Mouse (Mus musculus) kidney, embryonic 15.5 days (tissue): Measurements from ENCODE around the gene Ocrl. TPM values are rescaled to one million over a fixed set of nuclear protein-coding genes. Genes with fewer than 3 reads are reported as not detected.

Experiments
- ATAC-seq: fragments of 200-750 bp; cut with Nextera tagmentation; replicated peaks from 2 replicates; pipeline ENCODE4 v1.8.0; 2017; ENCODE audit warnings: moderate TSS enrichment; ENCODE audit not compliant: low FRiP score
- H3K27ac ChIP-seq: fragments of 300-500 bp; sonication (generic); 2 replicates; pipeline ENCODE4 v1.5.1; 2015; ENCODE audit warnings: mild to moderate bottlenecking, inconsistent platforms
- H3K27me3 ChIP-seq: fragments of 300-500 bp; sonication (generic); 2 replicates; pipeline ENCODE4 v1.6.1; 2015; ENCODE audit warnings: inconsistent platforms
- H3K36me3 ChIP-seq: fragments of 300-500 bp; sonication (generic); 2 replicates; pipeline ENCODE4 v1.6.1; 2015; ENCODE audit warnings: inconsistent platforms
- H3K4me1 ChIP-seq: fragments of 300-500 bp; sonication (generic); 2 replicates; pipeline ENCODE4 v1.6.1; 2015; ENCODE audit warnings: inconsistent platforms
- H3K4me2 ChIP-seq: fragments of 300-500 bp; sonication (generic); 2 replicates; pipeline ENCODE4 v1.6.1; 2015; ENCODE audit warnings: moderate library complexity, mild to moderate bottlenecking, inconsistent platforms
- H3K4me3 ChIP-seq: fragments of 300-500 bp; sonication (generic); replicated peaks from 2 replicates; pipeline ENCODE4 v1.5.1; 2015; ENCODE audit warnings: mild to moderate bottlenecking, inconsistent platforms
- H3K9ac ChIP-seq: fragments of 300-500 bp; sonication (generic); 2 replicates; pipeline ENCODE4 v1.6.1; 2015; ENCODE audit warnings: mild to moderate bottlenecking, inconsistent platforms
- H3K9me3 ChIP-seq: fragments of 300-500 bp; sonication (generic); replicated peaks from 2 replicates; pipeline ENCODE4 v1.6.1; 2016; ENCODE audit warnings: inconsistent platforms
- WGBS: fragments of 180-500 bp; shearing (Covaris S2); methylation state at CpG from one replicate; pipeline ENCODE4 v1.1.7; 2015; ENCODE audit warnings: mixed read lengths; 5-methylcytosine and 5-hydroxymethylcytosine counted together
- polyA plus RNA-seq: library from polyadenylated mRNA; unstranded; fragments of >200 nt; fragmentation: Nextera tagmentation; extraction: Ambion mirVana; gene quantifications from 2 replicates; pipeline ENCODE4 v1.2.1, GENCODE M21; 2015

Ocrl gene
- polyA plus RNA-seq, 1 experiment from 2014 or later = 21.2 TPM

- Histone ChIP-seq H3K4me2 (no peak overlapping the region), H3K9me3 (no peaks in the 10 kb centered on the region), H3K9ac (no peak overlapping the region), H3K36me3 (peaks cover 20% of the 10 kb centered on the region; the same call in 1 of the 2 replicates), H3K27me3 (no peaks in the 10 kb centered on the region), H3K4me3 (no peak overlapping the region), H3K27ac (no peak overlapping the region), H3K4me1 (no peaks in the 10 kb centered on the region)
- WGBS = 71% methylated on average over 3 of the region's 3 CpGs
- ATAC-seq = no peak
Measured at GRCm38 (mm10) chrX:47927981-47928380, 15.8 kb downstream of the Ocrl start.

GRCm38 (mm10) chrX:47930449-47930848, 18.3 kb downstream of the Ocrl start:
- no peak for ATAC-seq
- no peak overlapping the region for H3K9ac ChIP-seq
- H3K27me3 ChIP-seq = no peaks in the 10 kb centered on the region
- no peak overlapping the region for H3K4me2 ChIP-seq
- WGBS = 79% methylated on average over 3 of the region's 3 CpGs
- peaks cover 27% of the 10 kb centered on the region; the same call in 1 of the 2 replicates for H3K36me3 ChIP-seq
- no peaks in the 10 kb centered on the region for H3K9me3 ChIP-seq
- no peak overlapping the region for H3K27ac ChIP-seq
- H3K4me3 ChIP-seq = no peak overlapping the region
- H3K4me1 ChIP-seq = no peaks in the 10 kb centered on the region

- Histone ChIP-seq H3K4me2 (no peak overlapping the region), H3K36me3 (peaks cover 25% of the 10 kb centered on the region; the same call in 1 of the 2 replicates), H3K9me3 (no peaks in the 10 kb centered on the region), H3K9ac (no peak overlapping the region), H3K27ac (no peak overlapping the region), H3K27me3 (no peaks in the 10 kb centered on the region), H3K4me3 (no peak overlapping the region), H3K4me1 (no peaks in the 10 kb centered on the region)
- ATAC-seq = no peak
- 87% methylated on average over 11 of the region's 11 CpGs for WGBS
Measured at GRCm38 (mm10) chrX:47934352-47934751, 22.2 kb downstream of the Ocrl start.

- Histone ChIP-seq H3K4me2 (no peak overlapping the region), H3K27ac (no peak overlapping the region), H3K9ac (no peak overlapping the region), H3K27me3 (no peaks in the 10 kb centered on the region), H3K4me3 (no peak overlapping the region), H3K4me1 (no peaks in the 10 kb centered on the region), H3K36me3 (peaks cover 17% of the 10 kb centered on the region; the same call in 1 of the 2 replicates), H3K9me3 (no peaks in the 10 kb centered on the region)
- WGBS = 73% methylated on average over 5 of the region's 5 CpGs
- ATAC-seq = no peak
Measured at GRCm38 (mm10) chrX:47936885-47937284, 24.7 kb downstream of the Ocrl start.

- Histone ChIP-seq H3K27me3 (no peaks in the 10 kb centered on the region), H3K4me1 (no peaks in the 10 kb centered on the region), H3K4me2 (no peak overlapping the region), H3K9ac (no peak overlapping the region), H3K27ac (peak overlapping the region; percentile 18; the same call in 1 of the 2 replicates), H3K9me3 (no peaks in the 10 kb centered on the region), H3K4me3 (no peak overlapping the region), H3K36me3 (peaks cover 15% of the 10 kb centered on the region; the same call in 1 of the 2 replicates)
- 47% methylated on average over 2 of the region's 2 CpGs for whole genome bisulfite sequencing
- ATAC-seq = no peak
Measured at GRCm38 (mm10) chrX:47937740-47938139, 25.6 kb downstream of the Ocrl start.

- ATAC-seq = 0 out of 2 replicates have a peak, but pooled peaks have one; percentile 49
- WGBS = 62% methylated on average over 3 of the region's 3 CpGs
Measured at GRCm38 (mm10) chrX:47949729-47950128, 37.5 kb downstream of the Ocrl start.

GRCm38 (mm10) chrX:47962579-47962978, 50.4 kb downstream of the Ocrl start:
- no peak for ATAC-seq
- H3K9ac ChIP-seq = no peak overlapping the region
- no peaks in the 10 kb centered on the region for H3K4me1 ChIP-seq
- WGBS = 95% methylated on average over 3 of the region's 3 CpGs
- no peaks in the 10 kb centered on the region for H3K9me3 ChIP-seq
- no peaks in the 10 kb centered on the region for H3K27me3 ChIP-seq
- H3K4me2 ChIP-seq = no peak overlapping the region
- no peak overlapping the region for H3K27ac ChIP-seq
- H3K36me3 ChIP-seq = peaks cover 15% of the 10 kb centered on the region; the same call in 1 of the 2 replicates
- no peak overlapping the region for H3K4me3 ChIP-seq

More at GRCm38 (mm10) chrX:47949729-47950128, 37.5 kb downstream of the Ocrl start:
- Histone ChIP-seq H3K27ac (no peak overlapping the region), H3K9ac (no peak overlapping the region), H3K4me3 (no peak overlapping the region), H3K36me3 (peaks cover 12% of the 10 kb centered on the region), H3K27me3 (no peaks in the 10 kb centered on the region), H3K4me2 (no peak overlapping the region), H3K9me3 (no peaks in the 10 kb centered on the region), H3K4me1 (no peaks in the 10 kb centered on the region)

GRCm38 (mm10) chrX:47970371-47970770, 58.2 kb downstream of the Ocrl start:
- Histone ChIP-seq H3K9ac (no peak overlapping the region), H3K27ac (0 out of 2 replicates have a peak overlapping the region, but pooled peaks have one; percentile 32), H3K9me3 (no peaks in the 10 kb centered on the region), H3K36me3 (no peaks in the 10 kb centered on the region), H3K4me2 (no peak overlapping the region), H3K27me3 (no peaks in the 10 kb centered on the region), H3K4me1 (no peaks in the 10 kb centered on the region), H3K4me3 (no peak overlapping the region)
- peak; percentile 33 for ATAC-seq
- WGBS = 84% methylated on average over 4 of the region's 4 CpGs

- H3K27ac ChIP-seq = no peak overlapping the region
- no peak overlapping the region for H3K4me2 ChIP-seq
Measured at GRCm38 (mm10) chrX:47970864-47971263, 58.7 kb downstream of the Ocrl start.

GRCm38 (mm10) chrX:47971366-47972128, 59.4 kb downstream of the Ocrl start:
- 63% methylated on average over 10 of the region's 10 CpGs for WGBS
- H3K4me1 ChIP-seq = no peaks in the 10 kb centered on the region
- H3K4me3 ChIP-seq = no peak overlapping the region
- ATAC-seq = no peak
- H3K36me3 ChIP-seq = no peaks in the 10 kb centered on the region
- H3K4me2 ChIP-seq = no peak overlapping the region
- peak overlapping the region; percentile 60 for H3K27ac ChIP-seq
- no peaks in the 10 kb centered on the region for H3K27me3 ChIP-seq
- no peaks in the 10 kb centered on the region for H3K9me3 ChIP-seq
- H3K9ac ChIP-seq = no peak overlapping the region

More at GRCm38 (mm10) chrX:47970864-47971263, 58.7 kb downstream of the Ocrl start:
- H3K36me3 ChIP-seq = no peaks in the 10 kb centered on the region
- peak; percentile 81 for ATAC-seq
- WGBS = 68% methylated on average over 3 of the region's 3 CpGs
- H3K27me3 ChIP-seq = no peaks in the 10 kb centered on the region
- H3K9me3 ChIP-seq = no peaks in the 10 kb centered on the region
- no peaks in the 10 kb centered on the region for H3K4me1 ChIP-seq
- no peak overlapping the region for H3K9ac ChIP-seq
- no peak overlapping the region for H3K4me3 ChIP-seq

GRCm38 (mm10) chrX:47976551-47976950, 64.4 kb downstream of the Ocrl start:
- H3K4me3 ChIP-seq = no peak overlapping the region
- no peaks in the 10 kb centered on the region for H3K9me3 ChIP-seq
- H3K4me2 ChIP-seq = no peak overlapping the region
- ATAC-seq = peak; percentile 40; the same call in 1 of the 2 replicates
- 71% methylated on average over 4 of the region's 4 CpGs for WGBS
- H3K36me3 ChIP-seq = no peaks in the 10 kb centered on the region
- H3K9ac ChIP-seq = no peak overlapping the region
- peak overlapping the region; percentile 37; the same call in 1 of the 2 replicates for H3K27ac ChIP-seq
- H3K4me1 ChIP-seq = no peaks in the 10 kb centered on the region
- no peaks in the 10 kb centered on the region for H3K27me3 ChIP-seq

- ATAC-seq = no peak
- Histone ChIP-seq H3K4me3 (no peak overlapping the region), H3K27me3 (no peaks in the 10 kb centered on the region), H3K4me1 (no peaks in the 10 kb centered on the region), H3K27ac (no peak overlapping the region), H3K4me2 (no peak overlapping the region), H3K9me3 (no peaks in the 10 kb centered on the region), H3K9ac (no peak overlapping the region), H3K36me3 (no peaks in the 10 kb centered on the region)
- 74% methylated on average over 5 of the region's 5 CpGs for WGBS
Measured at GRCm38 (mm10) chrX:47977078-47977477, 64.9 kb downstream of the Ocrl start.
